Mouse (Mus musculus): Measurements from ENCODE around the gene Rbm38. TPM values are rescaled to one million over a fixed set of nuclear protein-coding genes. Genes with fewer than 3 reads are reported as not detected.

Rbm38 gene
- 1 to 10 TPM; 3.8 to 4.6 TPM for total RNA-seq (2021)

DNA sequence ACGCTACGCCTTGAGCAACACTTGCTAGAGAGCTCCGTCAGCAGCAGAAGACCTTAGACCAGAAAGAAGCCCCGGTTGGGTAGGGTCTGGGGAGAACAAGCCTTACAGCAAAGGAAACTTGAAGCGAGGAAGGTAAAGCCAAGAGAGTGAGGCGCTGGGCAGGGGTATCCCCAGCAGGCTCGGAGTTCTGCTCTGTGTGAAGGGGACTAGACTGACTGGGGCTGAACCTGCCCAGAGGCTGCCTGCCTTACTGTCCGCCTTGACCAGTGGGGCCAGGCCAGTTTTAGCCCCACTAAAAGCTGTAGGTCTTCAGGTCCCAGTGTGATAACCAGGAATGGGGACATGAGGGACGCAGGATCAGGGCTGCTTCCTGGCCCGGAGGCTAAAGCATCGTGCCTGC lies at the start of gene Rbm38:
Gene Rbm38, plus strand, starts transcription at position 69 of the 400 bp plus-strand sequence.
- DNase-seq, result no peak

DNA sequence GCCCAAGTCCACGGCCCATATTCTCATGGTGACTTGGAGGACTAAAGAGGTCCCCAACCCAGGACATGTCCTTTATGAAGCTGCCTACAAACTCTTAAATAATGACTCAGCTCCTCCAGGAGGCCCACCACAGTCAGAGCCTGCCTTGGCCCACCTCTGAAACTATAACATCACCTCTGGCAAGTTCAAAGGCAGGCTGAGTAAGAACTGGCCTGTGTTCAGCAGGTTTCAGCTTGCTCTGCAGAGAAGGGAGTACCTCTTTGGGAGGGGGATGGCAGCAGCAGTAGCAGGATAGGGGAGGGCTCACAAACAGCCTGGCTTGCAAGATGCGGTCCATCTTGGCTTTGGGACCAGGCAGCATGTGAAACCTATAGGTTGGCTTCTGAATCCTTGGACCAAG lies 48.4 kb upstream of the Rbm38 start:
- no peak for DNase-seq

DNA sequence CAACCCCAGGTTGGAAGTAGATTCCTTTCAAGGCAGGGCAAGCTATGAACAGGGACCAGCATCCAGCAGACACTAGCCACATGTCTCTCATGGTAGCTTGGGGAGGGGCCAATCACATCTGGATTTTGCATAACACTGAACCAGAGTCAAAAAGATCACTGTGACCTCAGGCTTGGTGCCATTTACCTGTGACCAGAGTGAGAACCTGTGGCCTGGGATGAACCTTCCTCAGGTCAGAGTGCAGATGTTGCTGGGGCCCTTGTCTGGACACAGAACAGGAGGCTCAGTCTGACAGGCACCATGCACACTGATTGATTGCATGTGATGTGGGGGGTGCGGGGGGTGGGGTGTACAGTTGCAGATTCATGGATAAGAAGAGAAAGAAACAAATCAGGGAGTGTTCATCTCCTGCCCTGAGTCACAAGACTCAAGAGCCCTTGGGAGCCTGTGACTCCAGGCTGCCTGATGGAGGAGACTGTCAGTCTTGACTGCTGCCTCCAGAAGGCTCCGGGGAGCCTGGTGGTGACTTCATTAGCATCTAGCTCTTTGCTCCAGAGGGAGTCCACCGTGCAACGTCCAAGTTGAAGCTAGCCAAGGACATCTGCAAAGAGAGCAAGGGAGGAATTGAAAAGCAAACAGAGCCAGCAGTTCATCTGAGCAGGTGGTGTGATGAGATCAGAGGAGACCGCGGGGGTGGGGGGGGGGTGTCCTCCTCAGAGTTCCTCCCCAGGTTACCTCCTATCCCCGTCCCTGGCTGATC lies 46.3 kb upstream of the Rbm38 start:
- DNase-seq, result no peak

DNA sequence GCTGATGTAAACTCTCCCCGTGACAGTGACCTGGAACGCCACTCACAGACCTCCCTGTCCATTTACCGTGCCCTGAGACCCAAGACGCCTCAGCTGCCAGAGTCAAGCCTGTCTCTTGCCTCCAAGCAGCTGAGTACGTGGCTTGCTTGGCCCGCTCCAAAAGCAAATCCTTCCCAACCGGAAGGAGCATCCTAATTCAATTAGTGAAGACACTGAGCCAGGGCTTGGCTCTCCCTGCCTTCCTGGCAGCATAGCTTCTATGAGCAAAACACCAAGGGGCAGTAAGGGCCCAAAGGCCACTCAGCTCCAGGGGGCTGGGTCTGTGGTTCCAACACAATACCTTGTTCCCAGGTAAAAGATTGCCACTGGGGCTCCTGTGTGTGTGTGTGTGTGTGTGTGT lies 45.6 kb upstream of the Rbm38 start:
- DNase-seq, result no peak

DNA sequence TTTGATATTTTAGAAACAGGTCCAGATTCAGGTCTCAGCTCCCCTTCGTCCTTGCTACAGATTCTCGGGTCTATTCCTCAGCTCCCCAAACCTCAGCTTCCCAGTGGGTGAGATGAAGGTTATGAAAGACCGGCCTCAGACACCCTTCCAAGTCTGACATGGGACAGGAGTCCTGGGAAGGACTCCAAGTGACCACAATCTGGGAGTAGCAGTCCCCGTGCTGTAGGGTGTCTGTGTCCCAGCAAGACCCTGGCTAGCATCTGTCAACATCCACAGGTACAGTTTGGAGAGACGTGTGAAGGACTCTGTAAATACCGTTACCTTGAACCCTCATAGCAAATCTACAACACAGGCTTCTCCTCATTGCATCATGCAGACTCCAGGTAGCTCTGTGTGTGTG lies 45.1 kb upstream of the Rbm38 start:
- no peak for DNase-seq

DNA sequence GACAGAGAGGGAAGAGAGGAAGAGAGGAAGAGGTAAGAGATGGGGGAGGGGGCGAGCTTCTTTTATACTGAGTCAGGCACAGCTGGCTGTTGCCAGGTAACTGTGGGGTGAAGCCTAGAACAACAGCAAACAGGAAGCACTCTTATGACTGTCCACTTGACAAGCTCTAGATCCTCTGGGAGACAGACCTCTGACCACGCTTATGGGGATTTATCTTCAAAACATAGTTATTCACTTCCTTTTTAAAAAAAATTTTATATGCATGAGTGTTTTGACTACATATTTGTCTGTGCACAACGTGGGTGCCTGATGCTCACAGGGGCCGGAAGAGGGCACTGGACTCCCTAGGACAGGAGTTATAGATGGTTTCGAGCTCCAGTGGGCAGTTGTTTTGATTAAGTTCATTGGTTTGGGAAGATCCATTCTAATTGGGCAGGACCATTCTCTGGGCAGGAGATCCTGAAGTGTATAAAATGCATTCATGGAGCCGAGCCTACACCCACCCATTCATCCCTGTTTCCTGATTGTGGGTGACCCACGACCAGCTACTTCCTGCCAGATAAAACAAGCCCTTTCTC lies 43.5 kb upstream of the Rbm38 start:
- DNase-seq, result no peak

DNA sequence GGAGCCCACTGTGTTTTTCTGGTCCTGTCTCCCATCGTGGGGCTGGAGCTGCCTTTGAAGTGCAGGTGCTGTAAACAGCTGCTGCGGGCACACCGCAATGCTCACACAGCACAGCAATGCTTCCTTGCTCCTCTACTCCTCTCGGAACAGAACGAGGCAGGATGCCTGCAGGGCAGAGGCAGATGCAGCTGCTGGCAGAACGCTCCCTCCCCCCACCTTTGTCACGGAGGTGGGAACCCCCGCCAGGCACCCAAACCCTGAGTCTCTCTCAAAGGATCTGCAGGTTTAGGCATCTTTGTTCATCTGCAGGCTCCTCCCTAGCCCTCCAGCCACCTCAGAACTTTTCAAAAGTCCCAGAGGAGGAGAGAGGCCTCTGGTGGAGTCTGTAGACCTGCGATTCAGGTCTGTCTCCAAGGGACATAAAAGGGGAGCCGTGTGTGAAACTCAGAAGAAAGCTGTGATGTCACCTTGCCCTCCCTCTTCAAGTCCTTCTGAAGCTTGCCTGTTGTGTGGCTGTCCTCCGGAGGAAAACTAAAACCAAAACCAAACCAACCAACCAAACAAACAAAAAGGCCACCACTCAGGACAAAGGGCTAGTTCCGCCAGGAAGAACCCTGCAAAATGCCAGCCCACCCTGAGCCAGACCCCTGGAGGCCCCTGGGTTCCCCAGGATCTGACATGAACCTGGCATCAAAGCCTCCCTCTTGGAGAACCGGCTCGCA lies 42.7 kb upstream of the Rbm38 start, which contains the start of gene Spo11:
Gene Spo11, plus strand, starts transcription at position 292 of the 722 bp plus-strand sequence.
- DNase-seq, result no peak

DNA sequence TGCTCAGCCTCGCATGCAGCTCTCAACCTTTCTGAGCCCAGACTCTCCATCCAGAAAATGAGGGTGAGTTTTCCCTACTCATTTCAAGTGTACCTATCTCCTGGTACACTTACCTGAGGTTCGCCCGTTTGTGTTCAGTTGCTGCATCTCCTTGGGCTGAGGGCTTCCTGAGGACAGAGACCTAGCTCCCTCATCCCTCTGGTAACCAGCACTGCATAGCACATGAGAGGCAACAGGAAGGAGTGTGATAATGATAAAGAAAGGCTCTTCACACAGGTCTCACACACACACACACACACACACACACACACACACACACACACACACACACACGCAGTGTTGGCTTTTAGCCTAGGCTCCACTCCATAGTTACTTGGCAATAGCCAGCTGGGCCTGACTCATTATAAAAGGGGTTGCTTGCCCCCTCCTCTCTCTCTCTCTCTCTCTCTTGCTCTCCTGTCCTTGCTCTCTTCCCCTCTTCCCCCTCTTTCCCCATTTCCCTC lies 42.1 kb upstream of the Rbm38 start:
- no peak for DNase-seq

DNA sequence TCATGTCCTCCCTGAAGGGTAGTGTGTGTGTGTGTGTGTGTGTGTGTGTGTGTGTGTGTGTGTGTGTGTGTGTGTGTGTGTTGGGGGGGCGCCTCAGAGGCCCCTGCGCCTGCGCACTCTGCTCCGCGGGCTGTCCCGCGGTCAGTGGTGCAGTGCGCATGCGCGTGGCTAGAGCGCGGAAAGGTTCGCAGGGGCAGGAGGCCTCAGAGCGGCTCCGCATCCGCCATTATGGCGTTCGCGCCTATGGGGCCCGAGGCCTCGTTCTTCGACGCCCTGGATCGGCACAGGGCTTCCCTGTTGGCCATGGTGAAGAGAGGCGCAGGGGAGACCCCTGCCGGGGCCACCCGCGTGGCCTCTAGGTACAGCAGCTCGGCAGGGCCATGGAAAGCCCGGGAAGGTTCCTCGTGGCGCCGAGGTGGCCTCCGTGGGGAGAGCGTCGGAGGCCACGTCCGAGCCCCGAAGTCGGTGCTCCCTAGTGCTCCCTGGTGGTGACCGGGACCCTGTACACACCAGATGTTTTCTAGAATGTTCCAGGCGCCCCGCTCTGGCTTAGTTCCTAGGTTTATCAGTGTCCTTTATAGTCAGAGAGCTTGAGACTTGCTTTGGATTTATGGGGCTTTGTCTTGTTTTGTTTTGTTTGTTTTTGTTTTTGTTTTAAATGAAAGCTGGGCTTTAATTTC lies 40.5 kb upstream of the Rbm38 start:
- DNase-seq, result no peak

DNA sequence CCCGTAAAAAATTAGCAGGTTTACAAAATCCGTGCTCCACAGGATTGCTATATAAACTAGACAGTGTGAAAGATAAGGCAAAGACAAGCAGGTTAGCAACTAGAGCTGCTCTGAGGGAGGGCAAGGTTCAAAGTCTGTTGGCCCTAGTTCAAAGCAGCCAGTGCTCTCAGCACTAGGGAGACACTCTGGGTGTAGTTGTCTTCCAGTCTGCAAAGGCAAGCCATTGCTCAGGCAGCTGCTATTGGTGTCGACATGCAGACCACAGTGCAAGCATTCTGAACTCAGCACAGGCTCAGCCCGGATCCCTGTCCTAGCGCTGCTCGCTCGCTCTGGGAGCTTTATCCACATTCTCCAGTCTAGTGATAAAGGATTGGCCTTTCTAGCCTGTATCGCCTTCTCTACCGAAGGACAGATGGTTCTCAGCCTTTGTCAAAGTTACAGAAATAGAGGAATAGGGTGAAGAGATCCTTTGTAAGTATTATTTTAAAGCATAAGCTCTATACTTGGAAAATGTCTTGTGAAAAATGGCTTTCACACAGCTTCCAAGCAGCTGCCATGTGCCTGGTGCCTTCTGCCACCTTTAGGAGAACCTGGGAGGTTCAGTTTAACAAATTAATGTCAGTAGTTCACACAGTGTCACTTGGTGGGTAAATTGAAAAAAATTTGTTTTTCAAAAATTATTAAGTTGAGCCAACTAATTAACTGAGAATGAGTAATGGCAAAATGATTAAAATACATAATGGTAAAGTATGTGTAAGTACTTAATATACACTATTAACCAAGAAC lies 37.3 kb upstream of the Rbm38 start:
- no peak for DNase-seq

DNA sequence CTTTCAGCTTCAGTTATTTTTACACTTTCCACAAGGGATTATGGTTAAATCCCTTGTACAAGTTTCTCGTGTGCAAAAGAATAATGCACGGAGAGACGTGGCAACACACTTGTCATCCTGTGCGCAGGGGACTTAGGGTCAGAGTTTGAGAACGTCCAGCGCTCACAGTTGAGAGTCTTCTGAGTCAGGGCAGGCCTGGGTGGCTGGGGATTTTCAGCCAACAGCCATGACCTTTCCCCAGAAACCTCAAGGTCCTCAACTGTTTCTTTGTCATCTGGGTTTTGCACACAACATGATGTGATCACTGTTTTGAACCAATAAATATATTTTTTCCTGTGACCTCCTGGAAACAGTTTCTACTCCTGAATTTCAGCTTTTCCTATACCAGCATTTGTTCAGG lies 30.1 kb upstream of the Rbm38 start:
- no peak for DNase-seq

DNA sequence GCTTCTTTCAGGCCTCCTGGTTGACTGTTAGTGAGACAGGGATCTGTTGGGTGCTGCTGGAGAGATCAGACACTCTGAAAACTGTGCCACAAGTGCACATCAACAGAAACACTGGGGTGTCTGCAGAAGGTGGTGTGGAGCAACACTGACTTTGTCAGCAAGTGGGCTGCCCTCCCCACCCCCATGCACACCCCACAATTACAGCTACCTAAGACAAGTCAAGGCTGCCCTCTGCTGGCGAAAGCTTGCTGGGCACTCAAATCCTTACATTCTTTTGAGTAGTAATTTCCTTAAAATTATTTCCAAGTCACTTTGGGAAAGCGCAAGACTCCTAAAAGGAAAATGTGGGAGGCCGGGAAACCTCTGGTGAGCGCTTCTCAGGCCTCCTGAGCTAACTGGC lies 24.1 kb upstream of the Rbm38 start:
- peak; percentile 68 to 70 for DNase-seq

DNA sequence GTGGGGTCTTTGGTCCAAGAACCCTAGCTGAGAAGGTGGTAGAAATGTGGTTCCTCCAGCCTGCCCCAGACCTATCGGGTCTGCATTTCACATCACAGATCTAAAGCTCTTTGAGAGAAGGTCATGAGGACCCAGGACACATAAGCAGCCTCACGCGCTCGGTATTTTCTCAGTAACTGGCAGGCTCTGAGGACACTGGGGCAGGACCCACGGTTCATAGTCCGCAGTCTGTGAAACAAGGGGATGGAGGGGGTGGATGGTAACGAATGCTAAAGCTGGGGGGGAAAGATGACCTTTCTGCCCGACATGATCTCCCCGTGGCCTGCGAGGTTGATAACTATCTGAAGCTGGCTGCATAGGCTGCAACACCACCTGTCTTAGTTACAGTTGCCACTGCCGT lies 22.6 kb upstream of the Rbm38 start:
- DNase-seq, result no peak

DNA sequence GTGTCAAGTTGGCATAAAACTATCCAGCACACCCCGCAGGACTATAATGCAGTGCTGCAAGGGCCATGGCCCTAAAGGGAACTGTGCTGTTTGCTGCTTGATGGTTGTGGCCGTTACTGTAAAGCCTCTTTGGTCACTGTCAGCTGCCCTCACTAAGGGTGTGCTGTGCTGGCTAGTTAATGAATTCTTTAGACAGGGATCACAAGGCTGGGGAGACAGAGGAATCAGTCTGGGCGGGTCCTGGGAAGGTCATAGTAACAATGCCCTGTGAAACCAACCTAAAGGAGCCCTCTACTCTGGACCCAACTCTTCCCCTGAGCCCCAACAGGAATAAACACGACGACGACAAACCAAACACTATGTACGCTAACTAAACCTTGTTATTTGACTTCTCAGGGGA lies 21.8 kb upstream of the Rbm38 start:
- DNase-seq, result no peak

DNA sequence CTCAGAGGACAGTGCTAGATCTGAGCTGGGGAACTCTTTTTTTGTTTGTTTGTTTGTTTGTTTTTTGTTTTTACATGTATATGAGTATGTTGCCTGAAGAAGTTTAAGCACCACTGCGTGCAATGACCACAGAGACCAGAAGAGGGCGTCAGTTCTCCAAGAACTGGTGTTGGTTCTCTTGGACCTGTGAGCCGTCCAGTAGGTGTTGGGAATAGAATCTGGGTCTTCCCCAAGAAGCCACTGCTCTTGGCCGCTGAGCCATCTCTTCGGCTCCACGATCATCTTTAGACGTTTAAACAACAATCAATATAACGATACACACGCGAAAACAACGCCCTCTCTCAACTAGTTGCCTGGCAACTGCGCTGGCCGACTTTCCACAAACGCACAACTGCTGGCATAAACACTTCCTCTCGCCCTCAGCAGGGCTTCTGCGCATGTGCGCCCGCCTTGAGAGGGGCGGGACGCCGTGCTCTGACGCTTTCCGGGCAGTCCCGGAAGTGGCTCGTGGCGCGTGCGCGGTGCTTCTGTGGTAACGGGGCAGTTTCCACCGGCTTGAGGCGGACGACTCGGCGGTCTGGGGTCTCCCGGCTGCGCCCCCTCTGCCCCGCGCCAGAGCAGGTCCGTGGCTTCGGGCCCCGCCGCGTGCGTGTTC lies 20.5 kb upstream of the Rbm38 start, which contains the start of gene Rae1:
Gene Rae1, plus strand, starts transcription at position 488 of the 655 bp plus-strand sequence.
- DNase-seq, result peak; percentile 99

DNA sequence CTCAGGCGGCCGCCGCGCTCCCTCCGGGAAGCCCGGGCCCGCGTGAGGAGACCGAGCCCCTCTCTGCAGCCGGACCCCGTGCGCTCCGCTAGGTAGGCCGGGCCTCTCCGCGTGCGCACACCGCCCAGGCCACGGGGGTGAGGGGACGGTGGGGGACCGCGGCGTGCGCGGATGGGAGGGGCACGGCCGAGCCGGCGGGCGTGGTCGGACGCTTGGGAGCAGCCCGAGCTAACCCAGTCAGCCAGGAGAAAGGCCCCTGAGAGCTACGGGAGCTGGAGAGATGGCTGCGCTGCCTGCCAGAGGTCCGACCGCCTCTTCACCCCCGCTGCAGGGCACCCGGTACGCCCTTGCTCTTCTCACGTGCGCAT lies 20.0 kb upstream of the Rbm38 start:
- DNase-seq, result peak in 1 of 2 experiments; percentile 60

DNA sequence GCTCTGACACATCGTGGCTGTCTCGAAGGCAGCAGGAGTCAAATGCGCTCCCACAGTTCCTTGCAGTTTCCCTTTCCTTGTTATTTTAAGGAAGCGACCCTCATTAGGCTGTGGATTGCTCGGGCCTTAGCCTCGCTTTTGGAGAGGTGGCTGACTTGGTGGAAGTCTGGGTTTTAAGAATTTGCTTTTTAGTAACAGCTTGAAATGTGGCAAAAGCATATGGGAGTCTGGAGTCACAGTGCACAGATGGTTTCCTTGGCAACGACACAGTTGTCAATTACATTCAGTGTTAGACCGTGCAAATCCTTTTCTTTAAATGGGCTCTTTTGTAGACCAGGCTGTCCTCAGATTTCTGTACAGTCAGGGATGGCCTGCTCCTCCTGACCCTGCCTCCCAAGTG lies 19.4 kb upstream of the Rbm38 start:
- DNase-seq, result peak in 1 of 2 experiments; percentile 48

DNA sequence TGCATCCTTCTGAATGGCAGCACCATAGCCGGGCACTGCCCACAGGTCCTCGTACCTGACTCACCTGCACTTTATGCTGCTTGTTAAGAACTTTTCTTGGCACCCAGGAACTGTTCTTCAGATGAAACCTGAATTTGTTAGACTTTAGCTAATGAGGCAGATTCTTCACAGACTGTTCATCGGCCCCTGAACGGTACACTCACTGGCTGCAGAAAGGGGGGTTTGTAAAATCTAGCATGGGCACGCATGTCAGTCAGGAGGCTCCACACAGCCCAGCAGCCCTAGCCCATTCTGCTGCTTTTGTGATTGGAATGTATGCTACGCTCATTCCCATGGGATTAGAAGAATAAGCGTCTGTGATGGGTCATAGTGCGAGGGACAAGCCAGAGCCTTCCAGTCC lies 16.6 kb upstream of the Rbm38 start:
- DNase-seq, result no peak

DNA sequence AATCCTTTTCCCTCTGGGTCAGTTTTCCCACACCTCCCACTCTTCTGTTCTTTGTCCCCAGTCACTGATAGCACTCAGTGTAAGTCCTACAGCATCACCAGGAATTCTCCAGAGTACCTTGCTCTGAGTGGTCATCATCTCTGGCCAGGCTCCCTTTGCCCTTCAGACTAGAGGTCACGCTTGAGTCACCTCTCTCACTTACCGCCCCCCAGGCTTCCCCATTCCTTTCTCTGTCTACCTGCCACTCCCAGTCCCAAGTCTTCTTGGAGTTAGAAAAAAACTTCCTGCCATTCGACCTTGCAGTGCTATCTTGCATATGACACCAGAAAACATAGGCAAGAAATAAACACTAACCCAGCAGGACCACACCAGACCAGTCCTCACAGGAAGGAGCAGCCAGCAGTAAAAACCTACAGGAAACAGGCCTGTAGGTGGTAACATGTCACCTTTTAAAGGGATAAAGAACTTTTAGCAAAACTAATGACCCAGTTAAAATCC lies 10.0 kb upstream of the Rbm38 start:
- no peak for DNase-seq

DNA sequence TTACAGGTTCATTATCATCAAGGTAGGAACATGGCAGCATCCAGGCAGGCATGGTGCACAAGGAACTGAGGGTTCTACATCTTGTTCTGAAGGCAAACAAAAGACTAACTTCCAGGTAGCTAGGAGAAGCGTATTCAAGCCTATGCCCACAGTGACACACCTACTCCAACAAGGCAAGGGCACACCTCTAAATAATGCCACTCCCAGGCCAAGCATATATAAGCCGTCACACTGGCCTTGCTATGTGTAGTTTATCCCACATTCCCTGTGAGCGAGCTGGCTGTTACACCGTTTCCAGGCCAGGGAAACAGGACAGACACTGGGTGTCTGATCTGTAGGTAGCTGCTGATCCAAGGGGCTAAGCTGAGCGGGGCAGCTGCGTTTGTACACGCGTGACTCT lies 8.9 kb upstream of the Rbm38 start:
- DNase-seq, result no peak

DNA sequence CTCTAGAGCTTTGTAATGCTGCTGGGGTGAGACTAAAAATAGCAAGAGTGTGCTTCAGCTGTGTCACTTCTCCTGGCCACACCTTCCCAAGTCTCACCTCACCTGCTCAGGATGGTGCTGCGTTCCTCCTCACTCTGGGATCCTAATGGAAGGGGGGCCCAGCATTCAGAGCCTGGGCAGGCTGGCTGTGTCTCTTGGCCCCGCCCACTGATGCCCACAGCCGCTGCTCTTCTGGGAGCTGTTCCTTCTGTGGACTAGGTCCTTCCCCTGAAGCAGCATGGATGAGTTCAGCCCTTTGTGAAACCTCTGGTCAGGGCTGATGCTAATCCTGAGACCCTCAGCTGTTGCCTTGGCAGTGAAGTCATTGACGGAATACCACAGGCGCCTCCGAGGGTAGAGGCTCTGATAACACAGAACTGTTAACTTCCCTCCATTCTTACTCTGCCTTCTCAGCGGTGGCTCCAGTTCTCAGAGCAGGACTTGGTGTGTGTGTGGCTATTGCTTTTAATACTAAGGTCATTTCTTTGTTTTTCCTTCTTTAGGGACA lies 5.5 kb upstream of the Rbm38 start:
- no peak for DNase-seq

Data from layer of hippocampus, postnatal 36 days (tissue).